Mouse (Mus musculus) stomach, postnatal 0 days (tissue): Measurements from ENCODE around the gene Mri1.

Source experiments
- CTCF ChIP-seq: IDR thresholded peaks from 2 replicates; pipeline ENCODE4 v1.5.1; 2016; ENCODE audit warnings: antibody characterized with exemption, low read depth, mild to moderate bottlenecking, moderate library complexity
- EP300 ChIP-seq: optimal IDR thresholded peaks from 2 replicates; pipeline ENCODE3; 2016; ENCODE audit warnings: antibody characterized with exemption

- TF ChIP-seq CTCF (peak; percentile 84), EP300 (no peak)
These were observed 34.6 kb upstream of the Mri1 start for GRCm38 (mm10) chr8:84291688-84292087.
